Mouse (Mus musculus) A20 (cell line): ENCODE results near the gene Slc26a10.
"Not testable (repeated sequence)": the region's sequence is repeated elsewhere in the genome, so short reads cannot be mapped to it uniquely, and the experiment has no call there.

ENCODE experiments used
- DNase-seq: peaks from one replicate; pipeline ENCODE4 v3.0.0-alpha.2; 2011; ENCODE audit warnings: low read depth, low spot score

The Slc26a10 gene

GRCm38 (mm10) chr10:127135118-127135836 lies 45.2 kb downstream of the Slc26a10 start:
- DNase-seq: peak; percentile 51

GRCm38 (mm10) chr10:127134394-127135035 lies 45.9 kb downstream of the Slc26a10 start:
- not testable (repeated sequence) for DNase-seq

- DNase-seq: no peak
Observed at GRCm38 (mm10) chr10:127132469-127132868, 48.0 kb downstream of the Slc26a10 start.

GRCm38 (mm10) chr10:127129431-127129830 lies 51.0 kb downstream of the Slc26a10 start:
- no peak for DNase-seq

GRCm38 (mm10) chr10:127127711-127128279 lies 52.6 kb downstream of the Slc26a10 start:
- DNase-seq: no peak

- DNase-seq: no peak
Observed at GRCm38 (mm10) chr10:127126579-127126978, 53.9 kb downstream of the Slc26a10 start.

GRCm38 (mm10) chr10:127125210-127126001 lies 55.0 kb downstream of the Slc26a10 start:
- peak; percentile 76 for DNase-seq

- DNase-seq: peak; percentile 86
Observed at GRCm38 (mm10) chr10:127123436-127123805, 57.0 kb downstream of the Slc26a10 start.

GRCm38 (mm10) chr10:127122784-127123435 lies 57.5 kb downstream of the Slc26a10 start:
- DNase-seq: peak; percentile 68

- DNase-seq: no peak
Observed at GRCm38 (mm10) chr10:127122018-127122417, 58.4 kb downstream of the Slc26a10 start.
